Comparison of ENCODE assay signal across 9 mouse cellular contexts in genomic region chr7:31172238-31172637, GRCm38 (mm10). TPM values are rescaled to one million over a fixed set of nuclear protein-coding genes. Genes with fewer than 3 reads are reported as not detected.
A peak's percentile ranks its signal among the peaks of the same experiment; 100 is the strongest.
DNase-seq lines count a peak whose midpoint lies in the region; ATAC-seq and TF ChIP-seq lines count a peak whose summit lies in the region.
"Had no signal": no experiment of that assay in that cellular context is flagged by ENCODE, and none has a peak within 500 bp of the region (broad histone marks: within the 10 kb centered on the region; RNA-seq: fewer than 3 reads in every experiment).

No protein-coding gene starts in this region.

- no peaks in the 10 kb centered on the region for H3K9me3 ChIP-seq in heart, postnatal 0 days (replicated peaks; ENCODE audit: control insufficient read depth, low read length)
- H3K9me3 ChIP-seq in hindbrain, embryonic 13.5 days, result no peaks in the 10 kb centered on the region
- H3K9me3 ChIP-seq: embryonic facial prominence, embryonic 12.5 days had no signal

- peak; percentile 66 for TF ChIP-seq CTCF in heart, postnatal 0 days (IDR thresholded peaks at IDR 0.05; ENCODE audit: low read depth)
- TF ChIP-seq CTCF in C2C12 (IDR thresholded peaks at IDR 0.05; ENCODE audit: control insufficient read depth, insufficient read depth, insufficient read length), result peak; percentile 19

- ATAC-seq in heart, postnatal 0 days (ENCODE audit: insufficient read depth, low read depth), result no peak
- peak; percentile 59 for ATAC-seq in granulocyte monocyte progenitor cell, adult 5-6 weeks (replicated peaks; ENCODE audit: poor library complexity, severe bottlenecking)
- ATAC-seq in megakaryocyte, adult 5-6 weeks (ENCODE audit: poor library complexity, severe bottlenecking), result peak; percentile 67
- ATAC-seq in hindbrain, embryonic 13.5 days (ENCODE audit: low FRiP score), result no peak

- no peaks in the 10 kb centered on the region for H3K27me3 ChIP-seq in heart, postnatal 0 days (ENCODE audit: control insufficient read depth, insufficient read depth, low read length)
- peaks cover 15% of the 10 kb centered on the region for H3K27me3 ChIP-seq in C2C12 (ENCODE audit: control insufficient read depth, insufficient read depth, insufficient read length)
- H3K27me3 ChIP-seq in hindbrain, embryonic 13.5 days, result no peaks in the 10 kb centered on the region
- H3K27me3 ChIP-seq: embryonic facial prominence, embryonic 12.5 days had no signal

- H3K79me2 ChIP-seq in C2C12 (ENCODE audit: control insufficient read depth, insufficient read depth), result no peaks in the 10 kb centered on the region

- H3K27ac ChIP-seq in heart, postnatal 0 days (ENCODE audit: low read depth), result no peak overlapping the region
- H3K27ac ChIP-seq in hindbrain, embryonic 13.5 days, result no peak overlapping the region
- H3K27ac ChIP-seq: embryonic facial prominence, embryonic 12.5 days had no signal

- no peaks in the 10 kb centered on the region for H3K4me1 ChIP-seq in heart, postnatal 0 days (ENCODE audit: control insufficient read depth, insufficient read depth)
- H3K4me1 ChIP-seq in hindbrain, embryonic 13.5 days (replicated peaks), result no peaks in the 10 kb centered on the region
- H3K4me1 ChIP-seq: embryonic facial prominence, embryonic 12.5 days had no signal

- no peaks in the 10 kb centered on the region for H3K36me3 ChIP-seq in heart, postnatal 0 days (replicated peaks; ENCODE audit: control insufficient read depth, insufficient read depth, low read length)
- H3K36me3 ChIP-seq in C2C12 (ENCODE audit: control insufficient read depth, insufficient read depth), result no peaks in the 10 kb centered on the region
- no peaks in the 10 kb centered on the region for H3K36me3 ChIP-seq in hindbrain, embryonic 13.5 days
- H3K36me3 ChIP-seq: embryonic facial prominence, embryonic 12.5 days had no signal

- no peaks in the 10 kb centered on the region for H3K79me3 ChIP-seq in C2C12 (ENCODE audit: low read depth)

- WGBS in heart, postnatal 0 days, result 9% methylated on average over 2 of the region's 2 CpGs
- WGBS in hindbrain, embryonic 13.5 days, result 19% methylated on average over 2 of the region's 2 CpGs

- H3K9ac ChIP-seq in heart, postnatal 0 days (replicated peaks; ENCODE audit: low read depth, low read length), result no peak overlapping the region
- no peak overlapping the region for H3K9ac ChIP-seq in hindbrain, embryonic 13.5 days
- H3K9ac ChIP-seq: embryonic facial prominence, embryonic 12.5 days had no signal

- TF ChIP-seq EP300 in heart, postnatal 0 days (IDR thresholded peaks at IDR 0.05; ENCODE audit: low read depth), result no peak

- no peak overlapping the region for H3K4me2 ChIP-seq in heart, postnatal 0 days (ENCODE audit: low read depth, low read length)
- H3K4me2 ChIP-seq in hindbrain, embryonic 13.5 days, result no peak overlapping the region
- H3K4me2 ChIP-seq: embryonic facial prominence, embryonic 12.5 days had no signal

- DNase-seq in heart, postnatal 0 days (ENCODE audit: low spot score), result peak; percentile 24
- no peak for DNase-seq in heart, adult 9 months (ENCODE audit: low spot score in 2 of 2)
- peak; percentile 71 for DNase-seq in R1 (ENCODE audit: low read depth, low spot score)
- no peak for DNase-seq in ovary, postnatal 10 days (ENCODE audit: low spot score)

- H3ac ChIP-seq in C2C12 (ENCODE audit: control insufficient read depth, insufficient read length, low read depth), result no peak overlapping the region

- H3K4me3 ChIP-seq in heart, postnatal 0 days (ENCODE audit: low read depth, low read length), result no peak overlapping the region
- H3K4me3 ChIP-seq in C2C12 (ENCODE audit: insufficient read depth, poor library complexity, severe bottlenecking), result no peak overlapping the region
- H3K4me3 ChIP-seq in hindbrain, embryonic 13.5 days, result no peak overlapping the region
- H3K4me3 ChIP-seq: embryonic facial prominence, embryonic 12.5 days had no signal

TF ChIP-seq in C2C12, 6 proteins besides CTCF, POLR2A, EP300 and RAD21:
- TF ChIP-seq MAX (IDR thresholded peaks at IDR 0.05) (no peak), USF1 (IDR thresholded peaks at IDR 0.05; ENCODE audit: low read depth) (no peak), CEBPB (IDR thresholded peaks at IDR 0.05; ENCODE audit: low read depth) (no peak), MYOD1 (IDR thresholded peaks at IDR 0.05; ENCODE audit: control insufficient read depth, insufficient read length, low read depth) (no peak), FOSL1 (IDR thresholded peaks at IDR 0.05; ENCODE audit: insufficient read depth, low read length, poor library complexity, severe bottlenecking) (no peak), MYOG (IDR thresholded peaks at IDR 0.05; ENCODE audit: control insufficient read depth, extremely low read depth, insufficient read length) (no peak)

RNA-seq across cellular contexts. Expression of gene Gramd1a, which starts 16.5 kb away (rescaled TPM):
- total RNA-seq in heart, postnatal 0 days (2014; rRNA removed; ENCODE audit: low replicate concordance), result 53.9 and 57.2 TPM in 2 replicates
- 25.9 and 27.0 TPM in 2 replicates for polyA plus RNA-seq in heart, postnatal 0 days (2015; fragmentation: Nextera tagmentation; extraction: Ambion mirVana)
- 17.9 TPM for polyA plus RNA-seq in C2C12 (2012; fragmentation: generic; extraction: Trizol)
- 59.3 and 77.5 TPM in 2 replicates for total RNA-seq in granulocyte monocyte progenitor cell, adult 5-6 weeks (2014; fragmentation: Nextera tagmentation)
- total RNA-seq in granulocyte monocyte progenitor cell, adult 5-6 weeks (2017), result 21.2 and 36.5 TPM in 2 replicates
- 74.2 and 76.0 TPM in 2 replicates for total RNA-seq in megakaryocyte, adult 5-6 weeks (2015)
- 34.1 and 35.3 TPM in 2 replicates for total RNA-seq in megakaryocyte, adult 5-6 weeks (2017)
- polyA plus RNA-seq in hindbrain, embryonic 13.5 days (2015; fragmentation: Nextera tagmentation; extraction: Ambion mirVana), result 227 and 231 TPM in 2 replicates

RNA-seq across cellular contexts. Expression of gene Scn1b, which starts 45.4 kb away (rescaled TPM):
- 4.7 and 28.3 TPM in 2 replicates for total RNA-seq in heart, postnatal 0 days (2014; rRNA removed; ENCODE audit: low replicate concordance)
- 4.2 and 5.3 TPM in 2 replicates for polyA plus RNA-seq in heart, postnatal 0 days (2015; fragmentation: Nextera tagmentation; extraction: Ambion mirVana)
- 2.3 TPM for polyA plus RNA-seq in C2C12 (2012; fragmentation: generic; extraction: Trizol)
- total RNA-seq in granulocyte monocyte progenitor cell, adult 5-6 weeks (2014; fragmentation: Nextera tagmentation), result not detected in 2 replicates
- total RNA-seq in granulocyte monocyte progenitor cell, adult 5-6 weeks (2017), result not detected in 2 replicates
- total RNA-seq in megakaryocyte, adult 5-6 weeks (2015), result 0.52 TPM in 1 of 2 replicates, not detected in the other
- total RNA-seq in megakaryocyte, adult 5-6 weeks (2017), result 0.28 and 0.59 TPM in 2 replicates
- 4.7 and 5.2 TPM in 2 replicates for polyA plus RNA-seq in hindbrain, embryonic 13.5 days (2015; fragmentation: Nextera tagmentation; extraction: Ambion mirVana)

RNA-seq across cellular contexts. Expression of gene Hpn, which starts 57.1 kb away (rescaled TPM):
- 6.7 and 10.5 TPM in 2 replicates for total RNA-seq in heart, postnatal 0 days (2014; rRNA removed; ENCODE audit: low replicate concordance)
- 1.3 and 1.7 TPM in 2 replicates for polyA plus RNA-seq in heart, postnatal 0 days (2015; fragmentation: Nextera tagmentation; extraction: Ambion mirVana)
- not detected for polyA plus RNA-seq in C2C12 (2012; fragmentation: generic; extraction: Trizol)
- total RNA-seq in granulocyte monocyte progenitor cell, adult 5-6 weeks (2014; fragmentation: Nextera tagmentation), result 11.1 TPM in 1 of 2 replicates, not detected in the other
- not detected in 2 replicates for total RNA-seq in granulocyte monocyte progenitor cell, adult 5-6 weeks (2017)
- total RNA-seq in megakaryocyte, adult 5-6 weeks (2015), result 1.5 and 2.1 TPM in 2 replicates
- total RNA-seq in megakaryocyte, adult 5-6 weeks (2017), result 0.33 and 1.7 TPM in 2 replicates
- 0.65 and 0.78 TPM in 2 replicates for polyA plus RNA-seq in hindbrain, embryonic 13.5 days (2015; fragmentation: Nextera tagmentation; extraction: Ambion mirVana)

Comparison
In these comparisons a context has a peak if more than half of its experiments do, and no peak if none do; other contexts are left out.
1. DNase-seq: peak in heart, postnatal 0 days (single experiment) and R1 (single experiment); none in heart, adult 9 months (0 of 2) and ovary, postnatal 10 days (single experiment).
2. ATAC-seq: peak in granulocyte monocyte progenitor cell, adult 5-6 weeks (single experiment) and megakaryocyte, adult 5-6 weeks (single experiment); none in heart, postnatal 0 days (single experiment) and hindbrain, embryonic 13.5 days (single experiment).